Mouse (Mus musculus): Measurements from ENCODE around the gene Slfn14. TPM values are rescaled to one million over a fixed set of nuclear protein-coding genes. Genes with fewer than 3 reads are reported as not detected.
A peak's percentile ranks its signal among the peaks of the same experiment; 100 is the strongest.
"Not testable (repeated sequence)": the region's sequence is repeated elsewhere in the genome, so short reads cannot be mapped to it uniquely, and the experiment has no call there.

Gene Slfn14
- 0.73 and 0.88 TPM in 2 replicates for polyA plus RNA-seq (2016; fragmentation: Nextera tagmentation; extraction: Ambion mirVana)

GRCm38 (mm10) chr11:83286566-83286965 lies at the start of gene Slfn14:
Slfn14 (minus strand) TSS chr11:83286726.
- H3K36me3 ChIP-seq: no peaks in the 10 kb centered on the region
- H3K27me3 ChIP-seq: no peaks in the 10 kb centered on the region
- no peaks in the 10 kb centered on the region for H3K9me3 ChIP-seq
- no peak within 1 kb of the TSS for H3K9ac ChIP-seq
- ATAC-seq (ENCODE audit: insufficient number of reproducible peaks, insufficient read depth, low FRiP score, low TSS enrichment): no peak
- 60% methylated on average over 1 of the region's 1 CpGs for WGBS
- H3K4me1 ChIP-seq: no peaks in the 10 kb centered on the region
- no peak within 1 kb of the TSS for H3K27ac ChIP-seq
- H3K4me2 ChIP-seq (replicated peaks): no peak within 1 kb of the TSS
- no peak within 1 kb of the TSS for H3K4me3 ChIP-seq

- Histone ChIP-seq H3K9ac (no peak overlapping the region), H3K36me3 (peaks cover 55% of the 10 kb centered on the region), H3K9me3 (no peaks in the 10 kb centered on the region), H3K4me2 (replicated peaks) (no peak overlapping the region), H3K27ac (no peak overlapping the region), H3K4me3 (no peak overlapping the region), H3K4me1 (no peaks in the 10 kb centered on the region), H3K27me3 (no peaks in the 10 kb centered on the region)
- 87% methylated on average over 7 of the region's 7 CpGs for WGBS
- no peak for ATAC-seq (ENCODE audit: insufficient number of reproducible peaks, insufficient read depth, low FRiP score, low TSS enrichment)
These were observed 49.3 kb upstream of the Slfn14 start for GRCm38 (mm10) chr11:83335826-83336225.

- Histone ChIP-seq H3K36me3 (peaks cover 47% of the 10 kb centered on the region), H3K9ac (no peak overlapping the region), H3K27ac (no peak overlapping the region), H3K4me3 (no peak overlapping the region), H3K4me2 (replicated peaks) (no peak overlapping the region), H3K9me3 (no peaks in the 10 kb centered on the region), H3K4me1 (no peaks in the 10 kb centered on the region), H3K27me3 (no peaks in the 10 kb centered on the region)
- 61% methylated on average over 3 of the region's 3 CpGs for WGBS
- ATAC-seq (ENCODE audit: insufficient number of reproducible peaks, insufficient read depth, low FRiP score, low TSS enrichment): no peak
These were observed 40.9 kb upstream of the Slfn14 start for GRCm38 (mm10) chr11:83327427-83327826.

- H3K9me3 ChIP-seq; H3K27ac ChIP-seq; H3K4me3 ChIP-seq; H3K9ac ChIP-seq; ATAC-seq (ENCODE audit: insufficient number of reproducible peaks, insufficient read depth, low FRiP score, low TSS enrichment); H3K4me2 ChIP-seq (replicated peaks); H3K27me3 ChIP-seq; H3K4me1 ChIP-seq: not testable (repeated sequence)
- H3K36me3 ChIP-seq: peaks cover 55% of the 10 kb centered on the region
- WGBS: 87% methylated on average over 3 of the region's 3 CpGs
These were observed 40.2 kb upstream of the Slfn14 start for GRCm38 (mm10) chr11:83326692-83327091.

GRCm38 (mm10) chr11:83319048-83319447 lies 32.5 kb upstream of the Slfn14 start:
- H3K4me2 ChIP-seq (replicated peaks): no peak overlapping the region
- 90% methylated on average over 4 of the region's 4 CpGs for WGBS
- no peaks in the 10 kb centered on the region for H3K9me3 ChIP-seq
- no peak overlapping the region for H3K27ac ChIP-seq
- H3K27me3 ChIP-seq: no peaks in the 10 kb centered on the region
- H3K4me1 ChIP-seq: no peaks in the 10 kb centered on the region
- no peak overlapping the region for H3K9ac ChIP-seq
- peaks cover 50% of the 10 kb centered on the region for H3K36me3 ChIP-seq
- no peak overlapping the region for H3K4me3 ChIP-seq
- ATAC-seq (ENCODE audit: insufficient number of reproducible peaks, insufficient read depth, low FRiP score, low TSS enrichment): no peak

GRCm38 (mm10) chr11:83312471-83312870 lies 25.9 kb upstream of the Slfn14 start:
- ATAC-seq (ENCODE audit: insufficient number of reproducible peaks, insufficient read depth, low FRiP score, low TSS enrichment): no peak
- no peaks in the 10 kb centered on the region for H3K4me1 ChIP-seq
- no peak overlapping the region for H3K4me2 ChIP-seq (replicated peaks)
- H3K9ac ChIP-seq: no peak overlapping the region
- H3K36me3 ChIP-seq: peaks cover 29% of the 10 kb centered on the region
- H3K27ac ChIP-seq: no peak overlapping the region
- no peaks in the 10 kb centered on the region for H3K9me3 ChIP-seq
- H3K27me3 ChIP-seq: no peaks in the 10 kb centered on the region
- 77% methylated on average over 5 of the region's 5 CpGs for WGBS
- no peak overlapping the region for H3K4me3 ChIP-seq

GRCm38 (mm10) chr11:83306700-83307253 lies 20.3 kb upstream of the Slfn14 start:
- H3K4me1 ChIP-seq: peaks cover 12% of the 10 kb centered on the region
- H3K4me3 ChIP-seq: no peak overlapping the region
- H3K27ac ChIP-seq: no peak overlapping the region
- no peaks in the 10 kb centered on the region for H3K27me3 ChIP-seq
- peaks cover 9% of the 10 kb centered on the region; the same call in 1 of the 2 replicates for H3K36me3 ChIP-seq
- H3K4me2 ChIP-seq (replicated peaks): no peak overlapping the region
- H3K9ac ChIP-seq: no peak overlapping the region
- no peak for ATAC-seq (ENCODE audit: insufficient number of reproducible peaks, insufficient read depth, low FRiP score, low TSS enrichment)
- H3K9me3 ChIP-seq: no peaks in the 10 kb centered on the region
- 71% methylated on average over 4 of the region's 4 CpGs for WGBS

GRCm38 (mm10) chr11:83304485-83304884 lies 18.0 kb upstream of the Slfn14 start:
- Histone ChIP-seq H3K4me2 (replicated peaks) (peak overlapping the region; percentile 69), H3K9ac (no peak overlapping the region), H3K27me3 (no peaks in the 10 kb centered on the region), H3K9me3 (no peaks in the 10 kb centered on the region), H3K4me1 (peaks cover 12% of the 10 kb centered on the region), H3K4me3 (no peak overlapping the region), H3K27ac (no peak overlapping the region), H3K36me3 (peaks cover 4% of the 10 kb centered on the region; the same call in 1 of the 2 replicates)
- no peak for ATAC-seq (ENCODE audit: insufficient number of reproducible peaks, insufficient read depth, low FRiP score, low TSS enrichment)
- WGBS: 91% methylated on average over 2 of the region's 2 CpGs

GRCm38 (mm10) chr11:83303751-83304150 lies 17.2 kb upstream of the Slfn14 start:
- 52% methylated on average over 5 of the region's 5 CpGs for WGBS
- peaks cover under 1% of the 10 kb centered on the region; the same call in 1 of the 2 replicates for H3K36me3 ChIP-seq
- H3K4me2 ChIP-seq (replicated peaks): peak overlapping the region; percentile 69
- 0 out of 2 replicates have a peak overlapping the region, but pooled peaks have one; percentile 89 for H3K4me3 ChIP-seq
- H3K9ac ChIP-seq: no peak overlapping the region
- H3K4me1 ChIP-seq: peaks cover 12% of the 10 kb centered on the region
- H3K27ac ChIP-seq: no peak overlapping the region
- ATAC-seq (ENCODE audit: insufficient number of reproducible peaks, insufficient read depth, low FRiP score, low TSS enrichment): no peak
- no peaks in the 10 kb centered on the region for H3K9me3 ChIP-seq
- no peaks in the 10 kb centered on the region for H3K27me3 ChIP-seq

GRCm38 (mm10) chr11:83302526-83303251 lies 16.2 kb upstream of the Slfn14 start, which contains the start of gene Pex12:
Pex12 (minus strand) TSS chr11:83302586.
- H3K27me3 ChIP-seq: no peaks in the 10 kb centered on the region
- WGBS: 1% methylated on average over 51 of the region's 51 CpGs
- peak within 1 kb of the TSS; percentile 69 for H3K4me2 ChIP-seq (replicated peaks)
- H3K4me1 ChIP-seq: peaks cover 18% of the 10 kb centered on the region
- H3K4me3 ChIP-seq: peak within 1 kb of the TSS; percentile 89
- peak; percentile 81 for ATAC-seq (ENCODE audit: insufficient number of reproducible peaks, insufficient read depth, low FRiP score, low TSS enrichment)
- H3K36me3 ChIP-seq: no peaks in the 10 kb centered on the region
- H3K9me3 ChIP-seq: no peaks in the 10 kb centered on the region
- peak within 1 kb of the TSS; percentile 84 for H3K9ac ChIP-seq
- H3K27ac ChIP-seq: peak within 1 kb of the TSS; percentile 94

- ATAC-seq (ENCODE audit: insufficient number of reproducible peaks, insufficient read depth, low FRiP score, low TSS enrichment): no peak
- Histone ChIP-seq H3K4me1 (peaks cover 21% of the 10 kb centered on the region), H3K9ac (peak overlapping the region; percentile 84), H3K27ac (peak overlapping the region; percentile 94), H3K4me2 (replicated peaks) (peak overlapping the region; percentile 69), H3K36me3 (0 out of 2 replicates have a peak, but pooled peaks cover 2% of the 10 kb centered on the region), H3K27me3 (no peaks in the 10 kb centered on the region), H3K4me3 (peak overlapping the region; percentile 89), H3K9me3 (no peaks in the 10 kb centered on the region)
- WGBS: 7% methylated on average over 10 of the region's 10 CpGs
These were observed 15.6 kb upstream of the Slfn14 start for GRCm38 (mm10) chr11:83302124-83302523.

GRCm38 (mm10) chr11:83301431-83301831 lies 14.9 kb upstream of the Slfn14 start:
- Histone ChIP-seq H3K4me1 (peaks cover 21% of the 10 kb centered on the region), H3K9ac (no peak overlapping the region), H3K27ac (no peak overlapping the region), H3K36me3 (peaks cover 9% of the 10 kb centered on the region; the same call in 1 of the 2 replicates), H3K4me3 (no peak overlapping the region), H3K4me2 (replicated peaks) (no peak overlapping the region), H3K9me3 (no peaks in the 10 kb centered on the region), H3K27me3 (no peaks in the 10 kb centered on the region)
- WGBS: 68% methylated on average over 2 of the region's 2 CpGs
- no peak for ATAC-seq (ENCODE audit: insufficient number of reproducible peaks, insufficient read depth, low FRiP score, low TSS enrichment)

Data from embryonic facial prominence, embryonic 12.5 days (tissue).